Mouse (Mus musculus): ENCODE measurements around the gene Best2. TPM values are rescaled to one million over a fixed set of nuclear protein-coding genes. Genes with fewer than 3 reads are reported as not detected.

The Best2 gene
- polyA plus RNA-seq, 1 experiment from 2014 or later: not detected

GRCm38 (mm10) chr8:85016724-85017123 is 2.4 kb upstream of the Best2 start:
- Histone ChIP-seq H3K9ac (no peak overlapping the region), H3K27me3 (peaks cover 34% of the 10 kb centered on the region), H3K9me3 (no peaks in the 10 kb centered on the region), H3K4me3 (replicated peaks) (no peak overlapping the region), H3K27ac (no peak overlapping the region), H3K4me2 (no peak overlapping the region), H3K4me1 (peaks cover 6% of the 10 kb centered on the region), H3K36me3 (replicated peaks) (peaks cover 46% of the 10 kb centered on the region)
- 72% methylated on average over 10 of the region's 10 CpGs for WGBS
- ATAC-seq (ENCODE audit: low FRiP score): no peak

DNA sequence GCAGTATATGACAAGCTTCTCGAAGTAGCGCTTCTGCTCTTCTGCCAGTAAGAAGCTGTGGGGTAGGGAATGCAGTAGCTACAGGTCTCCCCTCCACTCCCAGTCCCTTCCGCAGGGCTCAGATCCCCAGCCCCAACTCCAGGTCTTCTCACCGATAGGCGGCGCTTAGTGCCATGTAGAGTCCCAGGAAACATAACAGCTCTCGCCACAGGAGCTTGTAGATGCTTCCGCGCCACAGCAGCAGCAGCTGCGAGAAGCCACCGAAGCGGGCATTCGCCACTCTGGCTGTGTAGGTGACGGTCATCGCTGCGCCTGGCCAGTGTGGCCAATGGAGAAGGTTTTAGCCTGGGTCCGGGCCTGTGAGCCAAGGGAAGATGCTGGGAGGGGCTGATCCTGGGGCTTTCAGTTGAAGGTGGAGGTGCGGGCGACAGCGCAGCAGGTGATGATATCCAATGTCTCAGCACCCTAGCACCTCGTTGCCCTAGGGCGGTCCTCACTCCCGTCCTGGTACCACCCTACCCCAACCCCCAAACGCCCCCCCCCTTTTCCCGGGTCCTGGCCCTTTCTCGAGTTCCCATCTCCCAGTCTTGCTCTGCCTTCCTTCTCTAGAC is 996 bp downstream of the Best2 start:
- Histone ChIP-seq H3K27me3 (peaks cover 60% of the 10 kb centered on the region), H3K4me2 (peak overlapping the region; percentile 76), H3K27ac (no peak overlapping the region), H3K4me3 (replicated peaks) (peak overlapping the region; percentile 37), H3K4me1 (peaks cover 6% of the 10 kb centered on the region), H3K9ac (peak overlapping the region; percentile 59), H3K9me3 (0 out of 2 replicates have a peak, but pooled peaks cover 5% of the 10 kb centered on the region), H3K36me3 (replicated peaks) (peaks cover 12% of the 10 kb centered on the region)
- peak; percentile 79; the same call in 1 of the 2 replicates for ATAC-seq (ENCODE audit: low FRiP score)
- WGBS: 6% methylated on average over 25 of the region's 26 CpGs

DNA sequence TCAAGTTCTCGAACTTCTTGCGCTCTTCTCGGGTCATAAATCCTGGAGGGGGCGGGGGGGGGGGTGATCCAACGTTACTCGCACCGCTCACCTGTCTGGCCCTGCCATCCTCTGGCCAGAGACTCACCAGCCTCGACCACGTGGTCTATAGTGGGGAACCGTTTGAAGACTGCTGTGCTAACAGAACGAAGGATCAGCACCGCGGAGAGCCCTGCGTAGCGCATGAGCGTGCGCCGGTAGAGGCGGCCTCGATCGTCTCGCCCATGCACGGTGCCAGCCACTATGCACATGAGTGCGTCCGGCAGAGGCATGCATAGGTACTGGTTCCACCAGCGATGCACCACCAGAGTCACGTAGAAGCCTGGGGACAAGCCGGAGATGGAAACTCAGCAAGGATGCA is 3.1 kb downstream of the Best2 start:
- no peak for ATAC-seq (ENCODE audit: low FRiP score)
- Histone ChIP-seq H3K4me2 (no peak overlapping the region), H3K27ac (no peak overlapping the region), H3K4me3 (replicated peaks) (no peak overlapping the region), H3K27me3 (peaks cover 74% of the 10 kb centered on the region), H3K9me3 (0 out of 2 replicates have a peak, but pooled peaks cover 5% of the 10 kb centered on the region), H3K9ac (no peak overlapping the region), H3K4me1 (peaks cover 6% of the 10 kb centered on the region), H3K36me3 (replicated peaks) (no peaks in the 10 kb centered on the region)
- WGBS: 21% methylated on average over 28 of the region's 28 CpGs

DNA sequence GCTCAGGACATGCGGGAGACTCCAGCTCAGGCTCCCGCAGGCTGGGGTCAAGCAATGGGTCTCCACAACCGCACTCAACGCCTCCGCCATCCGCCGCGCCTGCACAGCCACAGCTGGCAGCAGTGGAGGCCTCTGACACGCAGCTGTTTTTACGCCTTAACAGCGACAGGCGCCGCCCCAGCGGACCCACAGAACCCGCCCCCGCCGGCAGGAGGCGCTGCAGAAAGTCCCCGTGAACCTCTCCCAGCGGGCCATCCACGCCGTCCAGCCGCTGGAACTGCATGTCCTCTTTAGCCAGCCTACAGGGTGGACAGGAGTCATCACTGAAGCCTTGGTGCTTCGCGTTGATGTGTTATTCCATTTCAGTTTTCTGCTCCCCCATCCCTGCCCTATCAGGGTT is 6.6 kb downstream of the Best2 start:
- Histone ChIP-seq H3K27me3 (peaks cover 54% of the 10 kb centered on the region), H3K9ac (no peak overlapping the region), H3K36me3 (replicated peaks) (no peaks in the 10 kb centered on the region), H3K9me3 (0 out of 2 replicates have a peak, but pooled peaks cover 5% of the 10 kb centered on the region), H3K4me1 (no peaks in the 10 kb centered on the region), H3K4me3 (replicated peaks) (no peak overlapping the region), H3K4me2 (no peak overlapping the region), H3K27ac (no peak overlapping the region)
- 17% methylated on average over 25 of the region's 25 CpGs for WGBS
- no peak for ATAC-seq (ENCODE audit: low FRiP score)

- H3K36me3 ChIP-seq (replicated peaks): no peaks in the 10 kb centered on the region; the same call in 1 of the 2 replicates
- no peak overlapping the region for H3K27ac ChIP-seq
- H3K4me2 ChIP-seq: peak overlapping the region; percentile 42
- H3K4me3 ChIP-seq (replicated peaks): peak overlapping the region; percentile 10; the same call in 1 of the 2 replicates
- ATAC-seq (ENCODE audit: low FRiP score): peak; percentile 81
- no peak overlapping the region; the same call in 1 of the 2 replicates for H3K9ac ChIP-seq
- H3K9me3 ChIP-seq: no peaks in the 10 kb centered on the region
- H3K4me1 ChIP-seq: peaks cover 14% of the 10 kb centered on the region
- under 1% methylated on average over 19 of the region's 19 CpGs for WGBS
- peaks cover 21% of the 10 kb centered on the region for H3K27me3 ChIP-seq
Measured at GRCm38 (mm10) chr8:84997649-84998295, 16.6 kb downstream of the Best2 start.

GRCm38 (mm10) chr8:84996978-84997377 is 17.4 kb downstream of the Best2 start:
- H3K36me3 ChIP-seq (replicated peaks): no peaks in the 10 kb centered on the region; the same call in 1 of the 2 replicates
- no peak overlapping the region for H3K9ac ChIP-seq
- peaks cover 14% of the 10 kb centered on the region for H3K4me1 ChIP-seq
- no peak for ATAC-seq (ENCODE audit: low FRiP score)
- no peak overlapping the region for H3K4me2 ChIP-seq
- H3K27ac ChIP-seq: no peak overlapping the region
- H3K9me3 ChIP-seq: no peaks in the 10 kb centered on the region
- peaks cover 24% of the 10 kb centered on the region for H3K27me3 ChIP-seq
- H3K4me3 ChIP-seq (replicated peaks): no peak overlapping the region
- 74% methylated on average over 5 of the region's 5 CpGs for WGBS

GRCm38 (mm10) chr8:84995680-84996079 is 18.7 kb downstream of the Best2 start:
- Histone ChIP-seq H3K36me3 (replicated peaks) (no peaks in the 10 kb centered on the region; the same call in 1 of the 2 replicates), H3K9ac (no peak overlapping the region), H3K4me1 (peaks cover 20% of the 10 kb centered on the region), H3K4me3 (replicated peaks) (peak overlapping the region; percentile 5; the same call in 1 of the 2 replicates), H3K4me2 (peak overlapping the region; percentile 27; the same call in 1 of the 2 replicates), H3K27me3 (peaks cover 24% of the 10 kb centered on the region), H3K27ac (0 out of 2 replicates have a peak overlapping the region, but pooled peaks have one; percentile 9), H3K9me3 (no peaks in the 10 kb centered on the region)
- ATAC-seq (ENCODE audit: low FRiP score): no peak
- WGBS: 29% methylated on average over 25 of the region's 25 CpGs

- H3K9ac ChIP-seq: no peak overlapping the region
- peaks cover 25% of the 10 kb centered on the region for H3K27me3 ChIP-seq
- H3K27ac ChIP-seq: no peak overlapping the region
- H3K4me2 ChIP-seq: no peak overlapping the region
- WGBS: 95% methylated on average over 9 of the region's 9 CpGs
- no peak for ATAC-seq (ENCODE audit: low FRiP score)
- peaks cover 23% of the 10 kb centered on the region for H3K4me1 ChIP-seq
- H3K36me3 ChIP-seq (replicated peaks): no peaks in the 10 kb centered on the region; the same call in 1 of the 2 replicates
- no peaks in the 10 kb centered on the region for H3K9me3 ChIP-seq
- H3K4me3 ChIP-seq (replicated peaks): no peak overlapping the region
Measured at GRCm38 (mm10) chr8:84994375-84994774, 20.0 kb downstream of the Best2 start.

DNA sequence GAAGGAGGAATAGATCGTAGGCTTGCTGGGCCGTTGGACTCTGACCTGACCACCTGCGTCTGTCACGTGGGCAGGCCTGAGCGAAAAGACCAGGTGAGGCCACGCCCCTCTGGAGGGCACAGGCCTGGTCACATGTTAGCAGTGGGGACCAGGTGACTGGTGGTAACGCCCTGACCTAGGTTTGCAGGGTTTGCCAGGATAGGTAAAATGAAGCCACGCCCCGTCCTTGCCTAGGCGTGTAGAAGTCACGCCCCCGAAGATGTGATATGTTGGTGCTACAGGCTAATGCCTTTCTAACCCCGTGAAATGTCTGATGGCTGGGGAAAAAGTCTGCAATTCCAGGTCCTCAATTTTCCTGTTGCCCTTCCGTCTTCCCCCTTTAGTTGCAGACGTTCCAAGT is 23.5 kb downstream of the Best2 start:
- H3K36me3 ChIP-seq (replicated peaks): no peaks in the 10 kb centered on the region; the same call in 1 of the 2 replicates
- peaks cover 24% of the 10 kb centered on the region for H3K4me1 ChIP-seq
- H3K27ac ChIP-seq: no peak overlapping the region
- H3K27me3 ChIP-seq: peaks cover 54% of the 10 kb centered on the region
- H3K9ac ChIP-seq: peak overlapping the region; percentile 75
- 1% methylated on average over 15 of the region's 15 CpGs for WGBS
- peak overlapping the region; percentile 56 for H3K4me3 ChIP-seq (replicated peaks)
- peak overlapping the region; percentile 92 for H3K4me2 ChIP-seq
- H3K9me3 ChIP-seq: no peaks in the 10 kb centered on the region
- peak; percentile 30 for ATAC-seq (ENCODE audit: low FRiP score)

DNA sequence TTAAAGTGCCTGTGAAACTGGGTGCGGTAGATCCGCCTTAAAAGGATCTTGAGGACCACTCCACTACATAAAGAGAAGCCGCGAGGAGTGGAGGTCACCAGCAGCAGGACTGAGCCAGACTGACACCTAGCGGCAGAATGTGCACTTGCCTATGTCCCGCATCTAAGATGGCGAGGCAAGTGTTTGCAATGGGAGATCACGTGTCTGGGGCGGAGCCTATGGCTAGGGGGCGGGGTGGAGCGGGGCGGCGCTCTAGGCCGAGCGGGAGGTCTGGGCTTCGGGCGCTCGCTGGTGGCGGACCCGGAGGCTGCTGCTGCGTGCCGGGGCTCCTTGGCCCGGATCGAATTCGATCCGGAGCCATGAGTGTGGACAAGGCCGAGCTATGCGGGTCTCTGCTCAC is 24.0 kb downstream of the Best2 start, which contains the start of gene Hook2:
TSS of gene Hook2 (plus strand) at position 255 of the 400 bp plus-strand sequence.
- Histone ChIP-seq H3K27me3 (peaks cover 54% of the 10 kb centered on the region), H3K27ac (peak within 1 kb of the TSS; percentile 59), H3K36me3 (replicated peaks) (no peaks in the 10 kb centered on the region; the same call in 1 of the 2 replicates), H3K4me3 (replicated peaks) (peak within 1 kb of the TSS; percentile 56), H3K4me1 (peaks cover 25% of the 10 kb centered on the region), H3K9ac (peak within 1 kb of the TSS; percentile 75), H3K9me3 (no peaks in the 10 kb centered on the region), H3K4me2 (peak within 1 kb of the TSS; percentile 92)
- ATAC-seq (ENCODE audit: low FRiP score): peak; percentile 93
- under 1% methylated on average over 26 of the region's 28 CpGs for WGBS

DNA sequence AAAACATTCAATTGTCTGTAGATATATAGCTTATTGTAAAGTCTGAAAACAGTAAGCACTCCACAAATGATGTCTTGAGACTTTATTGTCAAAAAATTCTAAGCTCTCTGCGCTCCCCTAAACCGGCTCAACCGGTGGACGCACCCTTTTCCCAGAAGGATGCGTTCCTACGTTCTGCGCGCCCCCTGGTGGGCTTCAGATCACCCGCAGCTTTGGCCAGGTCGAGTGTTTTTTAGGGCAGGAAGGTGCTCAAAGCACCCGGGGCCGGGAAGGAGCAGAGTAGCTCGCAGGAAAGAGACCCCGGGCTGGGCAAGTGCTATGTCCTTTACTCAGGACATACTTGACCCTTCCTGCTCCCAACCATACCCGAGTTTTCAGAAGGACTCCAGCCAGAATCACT is 24.5 kb downstream of the Best2 start:
- H3K4me2 ChIP-seq: peak overlapping the region; percentile 92
- no peaks in the 10 kb centered on the region; the same call in 1 of the 2 replicates for H3K36me3 ChIP-seq (replicated peaks)
- peak; percentile 42 for ATAC-seq (ENCODE audit: low FRiP score)
- H3K9ac ChIP-seq: peak overlapping the region; percentile 63
- H3K27me3 ChIP-seq: peaks cover 56% of the 10 kb centered on the region
- H3K4me3 ChIP-seq (replicated peaks): peak overlapping the region; percentile 56
- peaks cover 31% of the 10 kb centered on the region for H3K4me1 ChIP-seq
- WGBS: under 1% methylated on average over 15 of the region's 15 CpGs
- H3K9me3 ChIP-seq: no peaks in the 10 kb centered on the region
- H3K27ac ChIP-seq: peak overlapping the region; percentile 59

- H3K36me3 ChIP-seq (replicated peaks): no peaks in the 10 kb centered on the region
- H3K4me1 ChIP-seq: peaks cover 36% of the 10 kb centered on the region
- H3K27ac ChIP-seq: no peak overlapping the region
- no peaks in the 10 kb centered on the region for H3K9me3 ChIP-seq
- peaks cover 57% of the 10 kb centered on the region for H3K27me3 ChIP-seq
- H3K9ac ChIP-seq: no peak overlapping the region
- WGBS: 15% methylated on average over 15 of the region's 15 CpGs
- no peak for ATAC-seq (ENCODE audit: low FRiP score)
- peak overlapping the region; percentile 92 for H3K4me2 ChIP-seq
- H3K4me3 ChIP-seq (replicated peaks): no peak overlapping the region
Measured at GRCm38 (mm10) chr8:84989311-84989731, 25.0 kb downstream of the Best2 start.

Measured in forebrain, embryonic 12.5 days (tissue).